Mouse (Mus musculus) common myeloid progenitor, adult 5-6 weeks (primary cell): ENCODE measurements around the gene Olfr600. TPM values are rescaled to one million over a fixed set of nuclear protein-coding genes. Genes with fewer than 3 reads are reported as not detected.
"Not testable (repeated sequence)": the region's sequence is repeated elsewhere in the genome, so short reads cannot be mapped to it uniquely, and the experiment has no call there.

Experiments used
- ATAC-seq: replicated peaks from 2 replicates; pipeline ENCODE4 v1.8.0; 2016; ENCODE audit warnings: low read depth, mild to moderate bottlenecking, moderate TSS enrichment, inconsistent platforms; ENCODE audit not compliant: poor library complexity, severe bottlenecking
- total RNA-seq: library from RNA; stranded (forward); fragments of 200-1000, 187-1606 nt; gene quantifications from 2 replicates; pipeline ENCODE4 v1.2.3, GENCODE M21; 2017

The Olfr600 gene
- not detected in 2 replicates for total RNA-seq

GRCm38 (mm10) chr7:103349569-103349968 is at the start of gene Olfr600:
Gene Olfr600, minus strand, starts transcription at chr7:103349669.
- ATAC-seq: no peak

GRCm38 (mm10) chr7:103398981-103399380 is 49.5 kb upstream of the Olfr600 start:
- no peak for ATAC-seq

GRCm38 (mm10) chr7:103397758-103398157 is 48.3 kb upstream of the Olfr600 start:
- ATAC-seq: no peak

GRCm38 (mm10) chr7:103386077-103386476 is 36.6 kb upstream of the Olfr600 start, which contains the start of gene Olfr603:
Gene Olfr603, minus strand, starts transcription at chr7:103386177.
- no peak for ATAC-seq

GRCm38 (mm10) chr7:103362555-103362954 is 13.1 kb upstream of the Olfr600 start, which contains the start of gene Olfr601:
Gene Olfr601, minus strand, starts transcription at chr7:103362655.
- ATAC-seq: no peak

- ATAC-seq: no peak
These were observed 13.9 kb downstream of the Olfr600 start, which contains the start of gene Olfr599 for GRCm38 (mm10) chr7:103335617-103336016. Gene Olfr599, plus strand, starts transcription at chr7:103335917.

GRCm38 (mm10) chr7:103323268-103323667 is 26.2 kb downstream of the Olfr600 start, which contains the start of gene Olfr598:
Gene Olfr598, plus strand, starts transcription at chr7:103323568.
- ATAC-seq: no peak

GRCm38 (mm10) chr7:103316015-103316414 is 33.5 kb downstream of the Olfr600 start, which contains the start of gene Olfr597:
Gene Olfr597, plus strand, starts transcription at chr7:103316315.
- ATAC-seq: not testable (repeated sequence)

- not testable (repeated sequence) for ATAC-seq
These were observed 44.1 kb downstream of the Olfr600 start, which contains the start of gene Olfr596 for GRCm38 (mm10) chr7:103305348-103305747. Gene Olfr596, plus strand, starts transcription at chr7:103305648.

Other genes with a start within 250 kb of the Olfr600 start
- not detected in 2 replicates for gene Olfr586, start 224.0 kb downstream of the Olfr600 start, total RNA-seq
- gene Olfr588-ps1, start 208.8 kb downstream of the Olfr600 start, total RNA-seq: not detected in 2 replicates
- not detected in 2 replicates for gene Olfr589, start 193.3 kb downstream of the Olfr600 start, total RNA-seq
- not detected in 2 replicates for gene Olfr591, start 171.3 kb downstream of the Olfr600 start, total RNA-seq
- gene Olfr592, start 164.9 kb downstream of the Olfr600 start, total RNA-seq: not detected in 2 replicates
- gene Olfr593, start 137.8 kb downstream of the Olfr600 start, total RNA-seq: not detected in 2 replicates
- gene Olfr594, start 132.7 kb downstream of the Olfr600 start, total RNA-seq: not detected in 2 replicates
- gene Usp17ld, start 97.2 kb downstream of the Olfr600 start, total RNA-seq: not detected in 2 replicates
- not detected in 2 replicates for gene Olfr596, start 44.0 kb downstream of the Olfr600 start, total RNA-seq
- not detected in 2 replicates for gene Olfr597, start 33.4 kb downstream of the Olfr600 start, total RNA-seq
- gene Olfr598, start 26.1 kb downstream of the Olfr600 start, total RNA-seq: not detected in 2 replicates
- not detected in 2 replicates for gene Olfr599, start 13.8 kb downstream of the Olfr600 start, total RNA-seq
- not detected in 2 replicates for gene Olfr601, start 13.0 kb upstream of the Olfr600 start, total RNA-seq
- gene Olfr603, start 36.5 kb upstream of the Olfr600 start, total RNA-seq: not detected in 2 replicates
- gene Usp17lc, start 65.4 kb upstream of the Olfr600 start, total RNA-seq: not detected in 2 replicates
- gene Olfr605, start 95.8 kb upstream of the Olfr600 start, total RNA-seq: not detected in 2 replicates
- not detected in 2 replicates for gene Olfr606, start 99.4 kb upstream of the Olfr600 start, total RNA-seq
- not detected in 2 replicates for gene Olfr607, start 114.5 kb upstream of the Olfr600 start, total RNA-seq
- gene Olfr608, start 120.2 kb upstream of the Olfr600 start, total RNA-seq: not detected in 2 replicates
- gene Olfr609, start 148.4 kb upstream of the Olfr600 start, total RNA-seq: not detected in 2 replicates
- gene Olfr610, start 162.5 kb upstream of the Olfr600 start, total RNA-seq: not detected in 2 replicates
- gene Olfr611, start 171.2 kb upstream of the Olfr600 start, total RNA-seq: not detected in 2 replicates
- gene Olfr612, start 193.0 kb upstream of the Olfr600 start, total RNA-seq: not detected in 2 replicates
- gene Olfr613, start 198.4 kb upstream of the Olfr600 start, total RNA-seq: not detected in 2 replicates
- gene Olfr615, start 206.4 kb upstream of the Olfr600 start, total RNA-seq: not detected in 2 replicates
- gene Olfr616, start 219.5 kb upstream of the Olfr600 start, total RNA-seq: not detected in 2 replicates
- not detected in 2 replicates for gene Olfr617, start 223.4 kb upstream of the Olfr600 start, total RNA-seq
- gene Olfr618, start 240.4 kb upstream of the Olfr600 start, total RNA-seq: not detected in 2 replicates